Mouse (Mus musculus): ENCODE measurements at regions not wholly inside any gene's neighbourhood (a gene's known extent, or its start where the extent isn't known, plus 50 kb on each side); places are given as distances from the start of the nearest gene placed in this dataset.
A peak's percentile ranks its signal among the peaks of the same experiment; 100 is the strongest.

- DNase-seq, result no peak
Observed at GRCm38 (mm10) chr5:148775232-148775631, 153.9 kb downstream of the Katnal1 start.

GRCm38 (mm10) chr5:148774446-148774845 is 154.7 kb downstream of the Katnal1 start:
- no peak for DNase-seq

GRCm38 (mm10) chr5:148769452-148769851 is 159.7 kb downstream of the Katnal1 start:
- DNase-seq, result no peak

- no peak for DNase-seq
Observed at GRCm38 (mm10) chr5:148768346-148768745, 160.8 kb downstream of the Katnal1 start.

- no peak for DNase-seq
Observed at GRCm38 (mm10) chr5:148765993-148766392, 163.1 kb downstream of the Katnal1 start.

- DNase-seq, result no peak
Observed at GRCm38 (mm10) chr5:148760108-148760507, 169.0 kb downstream of the Katnal1 start.

- DNase-seq, result peak; percentile 31 to 34
Observed at GRCm38 (mm10) chr5:148758786-148759185, 170.3 kb downstream of the Katnal1 start.

- DNase-seq, result no peak
Observed at GRCm38 (mm10) chr5:148757715-148758114, 171.4 kb downstream of the Katnal1 start.

GRCm38 (mm10) chr5:148757236-148757635 is 171.9 kb downstream of the Katnal1 start:
- peak; percentile 57 to 64 for DNase-seq

- DNase-seq, result peak; percentile 29 to 48
Observed at GRCm38 (mm10) chr5:148756246-148756930, 172.7 kb downstream of the Katnal1 start.

- no peak for DNase-seq
Observed at GRCm38 (mm10) chr5:148755807-148756206, 173.3 kb downstream of the Katnal1 start.

GRCm38 (mm10) chr5:148754896-148755295 is 174.2 kb downstream of the Katnal1 start:
- DNase-seq, result no peak

GRCm38 (mm10) chr5:148754363-148754762 is 174.8 kb downstream of the Katnal1 start:
- DNase-seq, result no peak

- peak; percentile 51 to 62 for DNase-seq
Observed at GRCm38 (mm10) chr5:148753457-148753856, 175.7 kb downstream of the Katnal1 start.

- no peak for DNase-seq
Observed at GRCm38 (mm10) chr5:148751980-148752379, 177.1 kb downstream of the Katnal1 start.

- DNase-seq, result no peak
Observed at GRCm38 (mm10) chr5:148750002-148750734, 179.0 kb downstream of the Katnal1 start.

- no peak for DNase-seq
Observed at GRCm38 (mm10) chr5:148747972-148748764, 181.0 kb downstream of the Katnal1 start.

- no peak for DNase-seq
Observed at GRCm38 (mm10) chr5:148747549-148747948, 181.6 kb downstream of the Katnal1 start.

- peak; percentile 39 to 48 for DNase-seq
Observed at GRCm38 (mm10) chr5:148746726-148747125, 182.4 kb downstream of the Katnal1 start.

GRCm38 (mm10) chr5:148744676-148745391 is 184.3 kb downstream of the Katnal1 start:
- no peak for DNase-seq

GRCm38 (mm10) chr5:148742158-148742835 is 186.8 kb downstream of the Katnal1 start:
- DNase-seq, result no peak

Measured in cerebellum, postnatal 10 days (tissue).